Mouse (Mus musculus) intestine, embryonic 15.5 days (tissue): ENCODE results near the gene F2rl2. TPM values are rescaled to one million over a fixed set of nuclear protein-coding genes. Genes with fewer than 3 reads are reported as not detected.

Source experiments
- ATAC-seq: fragments of 200-750 bp; cut with Nextera tagmentation; 2 replicates; pipeline ENCODE4 v1.8.0; 2017; ENCODE audit warnings: moderate TSS enrichment, moderate library complexity
- H3K27ac ChIP-seq: fragments of 300-500 bp; sonication (generic); 2 replicates; pipeline ENCODE4 v1.5.1; 2015; ENCODE audit warnings: mild to moderate bottlenecking, inconsistent platforms
- H3K27me3 ChIP-seq: fragments of 300-500 bp; sonication (generic); replicated peaks from 2 replicates; pipeline ENCODE4 v1.6.1; 2015; ENCODE audit warnings: inconsistent platforms
- H3K36me3 ChIP-seq: fragments of 300-500 bp; sonication (generic); 2 replicates; pipeline ENCODE4 v1.6.1; 2015; ENCODE audit warnings: inconsistent platforms
- H3K4me1 ChIP-seq: fragments of 300-500 bp; sonication (generic); replicated peaks from 2 replicates; pipeline ENCODE4 v1.6.1; 2015; ENCODE audit warnings: inconsistent platforms
- H3K4me2 ChIP-seq: fragments of 300-500 bp; sonication (generic); replicated peaks from 2 replicates; pipeline ENCODE4 v1.6.1; 2015; ENCODE audit warnings: mild to moderate bottlenecking, inconsistent platforms
- H3K4me3 ChIP-seq: fragments of 300-500 bp; sonication (generic); replicated peaks from 2 replicates; pipeline ENCODE4 v1.5.1; 2015; ENCODE audit warnings: inconsistent platforms
- H3K9ac ChIP-seq: fragments of 300-500 bp; sonication (generic); 2 replicates; pipeline ENCODE4 v1.6.1; 2015; ENCODE audit warnings: inconsistent platforms
- H3K9me3 ChIP-seq: fragments of 300-500 bp; sonication (generic); 2 replicates; pipeline ENCODE4 v1.6.1; 2016; ENCODE audit warnings: inconsistent platforms
- WGBS: fragments of 180-500 bp; shearing (Covaris S2); methylation state at CpG from one replicate; pipeline ENCODE4 v1.1.7; 2015; 5-methylcytosine and 5-hydroxymethylcytosine counted together
- polyA plus RNA-seq: library from polyadenylated mRNA; unstranded; fragments of >200 nt; fragmentation: Nextera tagmentation; extraction: Ambion mirVana; gene quantifications from 2 replicates; pipeline ENCODE4 v1.2.1, GENCODE M21; 2015

The F2rl2 gene
- polyA plus RNA-seq, 1 experiment from 2014 or later: 0.44 TPM

GRCm38 (mm10) chr13:95747101-95747500, 50.4 kb downstream of the F2rl2 start:
- Histone ChIP-seq H3K4me2 (no peak overlapping the region), H3K9me3 (no peaks in the 10 kb centered on the region), H3K36me3 (no peaks in the 10 kb centered on the region), H3K4me3 (no peak overlapping the region), H3K27me3 (no peaks in the 10 kb centered on the region), H3K4me1 (peaks cover 13% of the 10 kb centered on the region; the same call in 1 of the 2 replicates), H3K9ac (no peak overlapping the region), H3K27ac (no peak overlapping the region)
- WGBS: 65% methylated on average over 7 of the region's 7 CpGs
- no peak for ATAC-seq

- 67% methylated on average over 11 of the region's 11 CpGs for WGBS
- no peaks in the 10 kb centered on the region for H3K36me3 ChIP-seq
- no peak overlapping the region for H3K4me3 ChIP-seq
- no peak overlapping the region for H3K27ac ChIP-seq
- H3K27me3 ChIP-seq: no peaks in the 10 kb centered on the region
- H3K4me2 ChIP-seq: no peak overlapping the region
- ATAC-seq: no peak
- H3K9ac ChIP-seq: no peak overlapping the region
- no peaks in the 10 kb centered on the region for H3K9me3 ChIP-seq
- H3K4me1 ChIP-seq: peaks cover 13% of the 10 kb centered on the region; the same call in 1 of the 2 replicates
These were observed 50.9 kb downstream of the F2rl2 start for GRCm38 (mm10) chr13:95747541-95747940.

Other genes with a start within 250 kb of the F2rl2 start
- 0.43 and 0.51 TPM in 2 replicates for gene S100z, start 218.1 kb upstream of the F2rl2 start, polyA plus RNA-seq
- gene F2rl1, start 171.6 kb upstream of the F2rl2 start, polyA plus RNA-seq: 15.3 and 15.5 TPM in 2 replicates
- gene F2r, start 78.4 kb upstream of the F2rl2 start, polyA plus RNA-seq: 46.1 and 50.0 TPM in 2 replicates
- gene Iqgap2, start 195.1 kb downstream of the F2rl2 start, polyA plus RNA-seq: 27.3 and 28.6 TPM in 2 replicates